Mouse (Mus musculus) CH12.LX (cell line): ENCODE results near the gene Spred1. TPM values are rescaled to one million over a fixed set of nuclear protein-coding genes. Genes with fewer than 3 reads are reported as not detected.
A peak's percentile ranks its signal among the peaks of the same experiment; 100 is the strongest.

Experiments used
- DNase-seq: peaks from one replicate; pipeline ENCODE4 v3.0.0-alpha.2; 2013; ENCODE audit errors: extremely low read depth
- H3K27ac ChIP-seq: 2 replicates; pipeline ENCODE4 v1.5.1; 2012; ENCODE audit warnings: low read depth, mild to moderate bottlenecking, control low read depth, moderate library complexity; ENCODE audit not compliant: insufficient read depth
- H3K27me3 ChIP-seq: replicated peaks from 2 replicates; pipeline ENCODE3; 2012; ENCODE audit warnings: inconsistent platforms
- H3K36me3 ChIP-seq, 2 experiments: replicated peaks in 1 of 2; 2 replicates each; pipeline versions ENCODE3 to v1.6.1; 2012; ENCODE audit warnings: inconsistent platforms in 1 of 2, low read length in 1 of 2, mild to moderate bottlenecking in 1 of 2, mixed read lengths in 1 of 2, moderate library complexity in 1 of 2; ENCODE audit not compliant: control insufficient read depth in 1 of 2, insufficient read depth in 1 of 2
- H3K4me1 ChIP-seq, 2 experiments: 2 replicates each; pipeline ENCODE4 v1.6.1; 2012; ENCODE audit warnings: inconsistent platforms in 1 of 2, moderate library complexity in 1 of 2; ENCODE audit not compliant: insufficient read depth in 2 of 2, control insufficient read depth in 1 of 2
- H3K4me2 ChIP-seq: 2 replicates; pipeline ENCODE4 v1.6.1; 2012; ENCODE audit warnings: low read depth, mild to moderate bottlenecking, control low read depth; ENCODE audit not compliant: poor library complexity, insufficient read depth, severe bottlenecking
- H3K4me3 ChIP-seq, 3 experiments: fragments of 150-350 bp in 1 of 3; sonication (generic) in 1 of 3; replicated peaks in 1 of 3; 2 replicates each; pipeline versions ENCODE3 to v1.5.1; 2011 to 2012; ENCODE audit warnings: low read depth in 2 of 3, low read length in 2 of 3, mild to moderate bottlenecking in 2 of 3, moderate library complexity in 2 of 3, control low read depth in 1 of 3, improper control_type of control experiment in 1 of 3, inconsistent platforms in 1 of 3, mixed read lengths in 1 of 3; ENCODE audit not compliant: poor library complexity in 1 of 3
- H3K79me2 ChIP-seq: replicated peaks from 2 replicates; pipeline ENCODE4 v1.6.1; 2012; ENCODE audit warnings: mild to moderate bottlenecking, moderate library complexity; ENCODE audit not compliant: control insufficient read depth, poor library complexity, insufficient read depth, severe bottlenecking; ENCODE audit errors: extremely low read depth
- H3K9ac ChIP-seq: 2 replicates; pipeline ENCODE4 v1.6.1; 2012; ENCODE audit warnings: low read depth, mild to moderate bottlenecking, control low read depth, moderate library complexity; ENCODE audit not compliant: insufficient read depth
- H3K9me3 ChIP-seq: replicated peaks from 2 replicates; pipeline ENCODE3; 2012; ENCODE audit warnings: low read length, inconsistent platforms, mixed read lengths
- BHLHE40 ChIP-seq: IDR thresholded peaks from 2 replicates; pipeline ENCODE4 v1.6.1; 2011; ENCODE audit warnings: mild to moderate bottlenecking, low read depth, low read length, improper control_type of control experiment
- CHD1 ChIP-seq: IDR thresholded peaks from 2 replicates; pipeline ENCODE4 v1.6.1; 2012; ENCODE audit warnings: low read depth, low read length, improper control_type of control experiment, inconsistent platforms
- E2F4 ChIP-seq: IDR thresholded peaks from 2 replicates; pipeline ENCODE4 v1.6.1; 2011; ENCODE audit warnings: low read depth, low read length, improper control_type of control experiment; ENCODE audit not compliant: insufficient replicate concordance
- ELF1 ChIP-seq: IDR thresholded peaks from 2 replicates; pipeline ENCODE4 v1.6.1; 2014; ENCODE audit warnings: low read depth, mild to moderate bottlenecking, inconsistent platforms, low read length, improper control_type of control experiment
- ETS1 ChIP-seq: conservative IDR thresholded peaks from 2 replicates; pipeline ENCODE4 v1.6.1; 2012; ENCODE audit warnings: low read depth, mild to moderate bottlenecking, inconsistent platforms, low read length, improper control_type of control experiment, moderate library complexity
- GABPA ChIP-seq: IDR thresholded peaks from 2 replicates; pipeline ENCODE4 v1.6.1; 2012; ENCODE audit warnings: low read depth, low read length, improper control_type of control experiment, inconsistent platforms; ENCODE audit not compliant: insufficient replicate concordance
- HCFC1 ChIP-seq: IDR thresholded peaks from 2 replicates; pipeline ENCODE4 v1.6.1; 2012; ENCODE audit warnings: low read depth, mild to moderate bottlenecking, inconsistent platforms, low read length, improper control_type of control experiment
- KAT2A ChIP-seq: IDR thresholded peaks from 2 replicates; pipeline ENCODE4 v1.6.1; 2012; ENCODE audit warnings: low read length, improper control_type of control experiment, inconsistent platforms; ENCODE audit not compliant: insufficient replicate concordance
- MAZ ChIP-seq: IDR thresholded peaks from 2 replicates; pipeline ENCODE4 v1.6.1; 2012; ENCODE audit warnings: low read depth, mild to moderate bottlenecking, inconsistent platforms, low read length, improper control_type of control experiment, moderate library complexity
- MYC ChIP-seq: IDR thresholded peaks from 2 replicates; pipeline ENCODE4 v1.6.1; 2011; ENCODE audit warnings: low read depth, mild to moderate bottlenecking, improper control_type of control experiment, low read length
- NRF1 ChIP-seq: IDR thresholded peaks from 2 replicates; pipeline ENCODE4 v1.6.1; 2014; ENCODE audit warnings: low read depth, mild to moderate bottlenecking, inconsistent platforms, low read length, improper control_type of control experiment, moderate library complexity
- PAX5 ChIP-seq: IDR thresholded peaks from 2 replicates; pipeline ENCODE4 v1.6.1; 2012; ENCODE audit warnings: low read length, inconsistent platforms, mixed read lengths
- POLR2A ChIP-seq: IDR thresholded peaks from 2 replicates; pipeline ENCODE4 v1.6.1; 2011; ENCODE audit warnings: low read depth, mild to moderate bottlenecking, improper control_type of control experiment, low read length
- SMC3 ChIP-seq: IDR thresholded peaks from 2 replicates; pipeline ENCODE4 v1.6.1; 2011; ENCODE audit warnings: low read depth, low read length, improper control_type of control experiment
- TBP ChIP-seq: conservative IDR thresholded peaks from 2 replicates; pipeline ENCODE4 v1.6.1; 2011; ENCODE audit warnings: low read depth, low read length, improper control_type of control experiment
- TCF12 ChIP-seq: IDR thresholded peaks from 2 replicates; pipeline ENCODE4 v1.6.1; 2014; ENCODE audit warnings: low read depth, mild to moderate bottlenecking, inconsistent platforms, low read length, improper control_type of control experiment
- UBTF ChIP-seq: IDR thresholded peaks from 2 replicates; pipeline ENCODE4 v1.6.1; 2012; ENCODE audit warnings: low read depth, mild to moderate bottlenecking, inconsistent platforms, low read length, improper control_type of control experiment, moderate library complexity
- USF1 ChIP-seq: IDR thresholded peaks from 2 replicates; pipeline ENCODE4 v1.6.1; 2014; ENCODE audit warnings: low read depth, mild to moderate bottlenecking, inconsistent platforms, low read length, improper control_type of control experiment
- USF2 ChIP-seq: conservative IDR thresholded peaks from 2 replicates; pipeline ENCODE4 v1.6.1; 2011; ENCODE audit warnings: low read depth, low read length, improper control_type of control experiment
- ZNF384 ChIP-seq: IDR thresholded peaks from 2 replicates; pipeline ENCODE4 v1.6.1; 2012; ENCODE audit warnings: low read depth, low read length, improper control_type of control experiment, inconsistent platforms
- dilution Hi-C: fragments of 300-500 bp; cut with MboI; formaldehyde crosslinking; loops from 2 replicates; pipeline ENCODE4 v1.14.3; 2020; ENCODE audit warnings: low sequenced_read_pairs; ENCODE audit not compliant: extremely low pct_unique_long_range_greater_than_20kb, extremely low pct_ligation_motif_present
- in situ Hi-C: fragments of 300-500 bp; cut with MboI; formaldehyde crosslinking; loops from 3 replicates; pipeline ENCODE4 v1.14.3; 2019; ENCODE audit warnings: low sequenced_read_pairs, low pct_ligation_motif_present, low pct_unique_long_range_greater_than_20kb, mixed read lengths
- polyA plus RNA-seq: library from polyadenylated mRNA; unstranded; fragments of >175 nt; gene quantifications from 2 replicates; pipeline ENCODE4 v1.2.1, GENCODE M21; 2012; ENCODE audit warnings: low read depth; ENCODE audit not compliant: insufficient read length
- total RNA-seq, 2 experiments: library from RNA; depleted of rRNA; stranded (reverse); fragments of 300-350 nt in 1 of 2; fragments of >200 nt in 1 of 2; gene quantifications; 2 replicates each; pipeline ENCODE4 v1.2.3; 2012 to 2014

Spred1 gene
- total and polyA plus RNA-seq, 3 experiments, result 6.9 to 16.5 (median 8.8) TPM

DNA sequence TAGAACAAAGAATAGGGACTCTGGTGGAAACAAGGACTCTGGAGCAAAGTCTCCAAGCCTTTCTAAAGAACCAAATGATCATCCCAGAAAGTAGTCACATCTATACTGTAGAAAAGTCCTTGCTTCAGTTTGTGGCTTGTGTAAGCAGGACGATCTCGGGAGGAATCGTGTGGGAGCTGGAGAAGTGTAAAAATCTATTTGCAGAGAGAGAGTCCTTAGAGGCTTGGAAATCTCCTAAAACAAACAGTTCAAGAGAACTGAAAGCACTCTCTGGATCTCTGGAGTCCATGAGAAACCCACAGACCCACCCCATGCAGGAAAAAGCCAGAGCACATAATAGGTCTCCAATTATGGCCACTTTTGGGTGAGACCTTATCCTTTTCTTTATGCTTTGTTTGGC is 31.1 kb upstream of the Spred1 start:
- Histone ChIP-seq H3K4me3 (no peak overlapping the region), H3K9ac (no peak overlapping the region), H3K4me1 (peaks cover 3 to 10% of the 10 kb centered on the region in 2 experiments; a peak in 3 of 4 replicates), H3K27ac (no peak overlapping the region)
- no peak for DNase-seq
- dilution Hi-C loops (no loop called here), in situ Hi-C loops (no loop called here)
- no peak for TF ChIP-seq SMC3
- TF ChIP-seq BHLHE40, result no peak
- no peak for TF ChIP-seq POLR2A
- TF ChIP-seq KAT2A, result no peak
- no peak for TF ChIP-seq PAX5
- no peak for TF ChIP-seq USF2
- TF ChIP-seq, all 38 proteins: peak for 0
- Histone ChIP-seq H3K4me2 (no peak overlapping the region), H3K27me3 (no peaks in the 10 kb centered on the region), H3K9me3 (no peaks in the 10 kb centered on the region), H3K36me3 (no peaks in the 10 kb centered on the region), H3K79me2 (no peaks in the 10 kb centered on the region)

DNA sequence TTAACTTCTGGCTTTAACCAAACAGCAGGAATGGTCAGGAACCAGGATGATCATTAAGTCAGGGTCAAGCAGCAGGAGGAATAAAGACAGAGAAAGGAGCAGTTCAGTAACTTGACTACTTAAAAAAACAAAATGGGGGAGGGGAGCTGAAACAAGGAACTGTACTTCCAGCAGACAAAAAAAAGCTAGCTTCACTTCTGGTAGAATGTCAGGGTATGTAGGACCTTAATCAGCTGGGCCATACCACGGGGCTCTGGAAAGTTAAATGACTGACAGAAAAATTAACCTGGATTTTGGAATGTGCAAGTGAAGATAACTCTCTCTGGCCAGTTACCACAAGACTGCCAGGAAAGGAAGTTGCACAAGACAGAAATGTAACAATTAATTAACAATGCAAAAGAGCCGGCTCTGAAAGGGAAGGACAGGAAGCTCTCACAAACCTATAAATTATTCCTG is 28.2 kb upstream of the Spred1 start:
- Histone ChIP-seq H3K9me3 (no peaks in the 10 kb centered on the region), H3K27me3 (no peaks in the 10 kb centered on the region), H3K36me3 (no peaks in the 10 kb centered on the region), H3K4me3 (no peak overlapping the region), H3K9ac (no peak overlapping the region), H3K27ac (no peak overlapping the region), H3K4me1 (peaks cover 3 to 10% of the 10 kb centered on the region in 2 experiments; a peak in 3 of 4 replicates), H3K4me2 (peak overlapping the region; percentile 4; the same call in 1 of the 2 replicates), H3K79me2 (no peaks in the 10 kb centered on the region)
- DNase-seq, result no peak
- dilution Hi-C loops (no loop called here), in situ Hi-C loops (no loop called here)
- TF ChIP-seq ZNF384 (peak; percentile 43; the same call in 1 of the 2 replicates), TBP (no peak), E2F4 (no peak)

DNA sequence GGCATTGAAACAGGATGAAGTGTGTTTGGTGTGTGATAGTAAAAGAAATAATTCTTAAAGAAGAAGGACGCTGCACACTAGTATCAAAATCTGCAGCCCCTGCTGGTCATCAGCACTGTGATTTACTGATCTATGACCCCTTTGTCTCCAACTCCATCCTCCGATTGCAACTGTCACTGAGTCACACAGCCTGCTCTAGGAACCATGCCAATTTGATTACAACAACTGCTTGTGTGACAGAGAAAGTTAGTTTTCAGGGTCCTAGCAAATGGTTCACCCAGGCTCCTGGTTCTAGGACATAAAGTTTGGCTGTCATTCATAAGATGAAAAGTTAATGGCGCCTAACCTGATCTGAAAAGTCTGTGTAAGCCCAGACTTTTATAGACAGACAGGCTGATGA is 25.7 kb upstream of the Spred1 start:
- Histone ChIP-seq H3K79me2 (no peaks in the 10 kb centered on the region), H3K27me3 (no peaks in the 10 kb centered on the region), H3K9ac (no peak overlapping the region), H3K27ac (no peak overlapping the region), H3K4me3 (no peak overlapping the region), H3K4me2 (no peak overlapping the region), H3K4me1 (peaks cover 3 to 10% of the 10 kb centered on the region in 2 experiments; a peak in 3 of 4 replicates), H3K9me3 (no peaks in the 10 kb centered on the region), H3K36me3 (no peaks in the 10 kb centered on the region)
- dilution Hi-C loops (no loop called here), in situ Hi-C loops (no loop called here)
- no peak for DNase-seq
- no peak for TF ChIP-seq GABPA
- TF ChIP-seq CHD1, result no peak
- no peak for TF ChIP-seq UBTF
- TF ChIP-seq MAZ, result no peak
- TF ChIP-seq ZNF384, result no peak
- no peak for TF ChIP-seq NRF1
- TF ChIP-seq SMC3, result no peak
- TF ChIP-seq HCFC1, result no peak
- TF ChIP-seq MYC, result no peak
- no peak for TF ChIP-seq ELF1
- no peak for TF ChIP-seq USF1
- no peak for TF ChIP-seq TCF12
- TF ChIP-seq PAX5, result no peak
- no peak for TF ChIP-seq E2F4
- TF ChIP-seq ETS1, result no peak
